In the genomic region with DNA sequence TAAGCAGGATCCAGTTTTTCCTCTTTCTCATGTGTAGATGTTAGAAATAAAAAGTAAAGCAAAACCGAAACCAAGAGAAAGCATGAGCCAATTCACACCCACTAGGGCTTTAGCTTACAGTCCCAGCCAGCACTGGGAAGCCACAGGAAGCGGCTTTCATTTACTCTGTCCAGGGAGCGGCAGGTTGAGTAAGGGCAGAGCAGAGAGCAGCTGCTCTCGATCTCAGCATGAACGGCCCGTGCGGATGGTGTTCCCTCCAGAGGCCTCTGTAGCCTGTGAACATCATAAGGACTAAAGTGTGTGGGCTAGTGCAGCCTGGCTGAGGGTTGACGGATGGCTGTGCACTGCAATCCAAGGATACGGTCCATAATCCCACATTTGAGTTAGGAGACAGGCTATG, we compare ENCODE assay signal across 10 mouse cellular contexts. TPM values are rescaled to one million over a fixed set of nuclear protein-coding genes. Genes with fewer than 3 reads are reported as not detected.
DNase-seq lines count a peak whose midpoint lies in the region; ATAC-seq and TF ChIP-seq lines count a peak whose summit lies in the region.
"Had no signal": no experiment of that assay in that cellular context is flagged by ENCODE, and none has a peak within 500 bp of the region (broad histone marks: within the 10 kb centered on the region; RNA-seq: fewer than 3 reads in every experiment).

No protein-coding gene starts in this region.

- no peak for TF ChIP-seq POLR2A in heart, adult 2 months (IDR thresholded peaks at IDR 0.05; ENCODE audit: insufficient read depth, low read depth, low read length)

- no peaks in the 10 kb centered on the region for H3K9me3 ChIP-seq in heart, embryonic 11.5 days (replicated peaks; ENCODE audit: control insufficient read depth, low read length)
- H3K9me3 ChIP-seq in liver, embryonic 16.5 days (replicated peaks; ENCODE audit: control insufficient read depth, low read length): no peaks in the 10 kb centered on the region
- H3K9me3 ChIP-seq in hindbrain, embryonic 13.5 days: no peaks in the 10 kb centered on the region
- H3K9me3 ChIP-seq: midbrain, embryonic 13.5 days had no signal

- H3K27ac ChIP-seq in heart, adult 2 months: no peak overlapping the region
- H3K27ac ChIP-seq in heart, embryonic 11.5 days (ENCODE audit: low read depth, low read length): no peak overlapping the region
- H3K27ac ChIP-seq in liver, embryonic 16.5 days (ENCODE audit: low read length): no peak overlapping the region
- no peak overlapping the region for H3K27ac ChIP-seq in hindbrain, embryonic 13.5 days
- H3K27ac ChIP-seq: midbrain, embryonic 13.5 days had no signal

- H3K36me3 ChIP-seq in heart, adult 2 months (ENCODE audit: control insufficient read depth, insufficient read depth, low read length): no peaks in the 10 kb centered on the region
- no peaks in the 10 kb centered on the region for H3K36me3 ChIP-seq in heart, embryonic 11.5 days (ENCODE audit: control insufficient read depth, insufficient read depth, low read length)
- H3K36me3 ChIP-seq in liver, embryonic 16.5 days (ENCODE audit: control insufficient read depth, insufficient read depth): no peaks in the 10 kb centered on the region
- peaks cover 83% of the 10 kb centered on the region for H3K36me3 ChIP-seq in hindbrain, embryonic 13.5 days

- no peak for TF ChIP-seq CTCF in heart, adult 2 months (IDR thresholded peaks at IDR 0.05)

- no peaks in the 10 kb centered on the region for H3K27me3 ChIP-seq in heart, adult 2 months (ENCODE audit: control insufficient read depth, insufficient read depth, low read length)
- no peaks in the 10 kb centered on the region for H3K27me3 ChIP-seq in heart, embryonic 11.5 days (ENCODE audit: control insufficient read depth, insufficient read depth, low read length)
- no peaks in the 10 kb centered on the region for H3K27me3 ChIP-seq in liver, embryonic 16.5 days (ENCODE audit: control insufficient read depth, insufficient read depth, low read depth, low read length)
- no peaks in the 10 kb centered on the region for H3K27me3 ChIP-seq in hindbrain, embryonic 13.5 days
- H3K27me3 ChIP-seq: midbrain, embryonic 13.5 days had no signal

- no peak overlapping the region for H3K4me3 ChIP-seq in heart, adult 2 months
- H3K4me3 ChIP-seq in heart, embryonic 11.5 days (ENCODE audit: low read depth, low read length): no peak overlapping the region
- H3K4me3 ChIP-seq in liver, embryonic 16.5 days (ENCODE audit: low read depth, low read length): no peak overlapping the region
- H3K4me3 ChIP-seq in hindbrain, embryonic 13.5 days: no peak overlapping the region
- H3K4me3 ChIP-seq: midbrain, embryonic 13.5 days had no signal

- ATAC-seq in heart, embryonic 11.5 days (replicated peaks; ENCODE audit: insufficient number of reproducible peaks, low FRiP score, low TSS enrichment): no peak
- ATAC-seq in liver, embryonic 16.5 days (ENCODE audit: low read depth): peak; percentile 44; the same call in 1 of the 2 replicates
- ATAC-seq in cerebellum, adult (ENCODE audit: insufficient number of reproducible peaks, low FRiP score, low TSS enrichment): no peak
- no peak for ATAC-seq in hindbrain, embryonic 13.5 days (ENCODE audit: low FRiP score)
- ATAC-seq: midbrain, embryonic 13.5 days had no signal

- H3K79me2 ChIP-seq in heart, adult 2 months (replicated peaks; ENCODE audit: control insufficient read depth, insufficient read depth, low read length): no peaks in the 10 kb centered on the region

- intact Hi-C loops in heart, adult 2 months (cut with DNase I): no loop called here

- DNase-seq in heart, adult 2 months: peak; percentile 26 to 34
- DNase-seq in 3134 (ENCODE audit: extremely low read depth, insufficient read length, low spot score) (peak; percentile 32), adipocyte (ENCODE audit: low spot score) (peak; percentile 45)
- no peak for DNase-seq in cerebellum, adult 18-20 months
- DNase-seq: cerebellum, adult 9-11 months had no signal

- WGBS in heart, adult 2 months: 40% methylated on average over 9 of the region's 9 CpGs
- WGBS in heart, embryonic 11.5 days (ENCODE audit: insufficient replicate concordance): 78% methylated on average over 9 of the region's 9 CpGs
- WGBS in liver, embryonic 16.5 days (ENCODE audit: insufficient replicate concordance): 43% methylated on average over 9 of the region's 9 CpGs
- 61% methylated on average over 9 of the region's 9 CpGs for WGBS in hindbrain, embryonic 13.5 days

- H3K4me1 ChIP-seq in heart, adult 2 months (ENCODE audit: control insufficient read depth, insufficient read depth, low read length): peaks cover 5% of the 10 kb centered on the region; the same call in 1 of the 2 replicates
- no peaks in the 10 kb centered on the region for H3K4me1 ChIP-seq in heart, embryonic 11.5 days (ENCODE audit: control insufficient read depth, insufficient read depth, low read length)
- no peaks in the 10 kb centered on the region for H3K4me1 ChIP-seq in liver, embryonic 16.5 days (ENCODE audit: control insufficient read depth, low read depth, low read length)
- H3K4me1 ChIP-seq in hindbrain, embryonic 13.5 days (replicated peaks): peaks cover 33% of the 10 kb centered on the region

- H3K4me2 ChIP-seq in heart, embryonic 11.5 days: no peak overlapping the region
- no peak overlapping the region for H3K4me2 ChIP-seq in liver, embryonic 16.5 days (ENCODE audit: low read depth, low read length)
- no peak overlapping the region for H3K4me2 ChIP-seq in hindbrain, embryonic 13.5 days
- H3K4me2 ChIP-seq: midbrain, embryonic 13.5 days had no signal

- TF ChIP-seq EP300 in heart, adult 2 months (IDR thresholded peaks at IDR 0.05; ENCODE audit: insufficient read depth, low read depth, low read length): no peak

- no peak overlapping the region for H3K9ac ChIP-seq in heart, adult 2 months (ENCODE audit: low read depth, low read length)
- no peak overlapping the region for H3K9ac ChIP-seq in heart, embryonic 11.5 days (ENCODE audit: low read depth, low read length)
- H3K9ac ChIP-seq in liver, embryonic 16.5 days (ENCODE audit: low read depth, low read length): no peak overlapping the region
- no peak overlapping the region for H3K9ac ChIP-seq in hindbrain, embryonic 13.5 days
- H3K9ac ChIP-seq: midbrain, embryonic 13.5 days had no signal

RNA-seq across cellular contexts. Expression of a gene that starts 25.5 kb away (rescaled TPM):
- 10 to 100 TPM; 13.5 to 18.8 TPM for total RNA-seq in heart, adult 2 months (2021)
- 7.3 and 10.7 TPM in 2 replicates for polyA plus RNA-seq in heart, adult 2 months (2012; rRNA removed)
- polyA plus RNA-seq in heart, embryonic 11.5 days (2014; fragmentation: Nextera tagmentation; extraction: Ambion mirVana): 0.37 and 0.60 TPM in 2 replicates
- 1.9 and 2.0 TPM in 2 replicates for polyA plus RNA-seq in liver, embryonic 16.5 days (2015; fragmentation: Nextera tagmentation; extraction: Ambion mirVana)
- 1.1 and 1.2 TPM in 2 replicates for polyA plus RNA-seq in hindbrain, embryonic 13.5 days (2015; fragmentation: Nextera tagmentation; extraction: Ambion mirVana)

Comparison
In these comparisons a context has a peak if more than half of its experiments do, and no peak if none do; other contexts are left out.
1. DNase-seq: peak in heart, adult 2 months (2 of 2), 3134 (single experiment) and adipocyte (single experiment); none in cerebellum, adult 18-20 months (0 of 2).